Mouse (Mus musculus) forebrain, embryonic 12.5 days (tissue): ENCODE measurements around the gene Gm42372. TPM values are rescaled to one million over a fixed set of nuclear protein-coding genes. Genes with fewer than 3 reads are reported as not detected.
A peak's percentile ranks its signal among the peaks of the same experiment; 100 is the strongest.

Experiments used
- ATAC-seq: fragments of 200-750 bp; cut with Nextera tagmentation; 2 replicates; pipeline ENCODE4 v1.8.0; 2017; ENCODE audit warnings: moderate TSS enrichment; ENCODE audit not compliant: low FRiP score
- H3K27ac ChIP-seq: fragments of 300-500 bp; sonication (generic); 2 replicates; pipeline ENCODE4 v1.5.1; 2016; ENCODE audit warnings: mild to moderate bottlenecking
- H3K27me3 ChIP-seq: fragments of 300-500 bp; sonication (generic); 2 replicates; pipeline ENCODE4 v1.6.1; 2016; ENCODE audit warnings: mild to moderate bottlenecking
- H3K36me3 ChIP-seq: fragments of 300-500 bp; sonication (generic); replicated peaks from 2 replicates; pipeline ENCODE4 v1.6.1; 2016; ENCODE audit warnings: mild to moderate bottlenecking
- H3K4me1 ChIP-seq: fragments of 300-500 bp; sonication (generic); 2 replicates; pipeline ENCODE4 v1.6.1; 2016
- H3K4me2 ChIP-seq: fragments of 300-500 bp; sonication (generic); 2 replicates; pipeline ENCODE4 v1.6.1; 2016; ENCODE audit warnings: mild to moderate bottlenecking, moderate library complexity
- H3K4me3 ChIP-seq: fragments of 300-500 bp; sonication (generic); replicated peaks from 2 replicates; pipeline ENCODE4 v1.5.1; 2016; ENCODE audit warnings: mild to moderate bottlenecking
- H3K9ac ChIP-seq: fragments of 300-500 bp; sonication (generic); 2 replicates; pipeline ENCODE4 v1.6.1; 2016; ENCODE audit warnings: mild to moderate bottlenecking
- H3K9me3 ChIP-seq: fragments of 300-500 bp; sonication (generic); 2 replicates; pipeline ENCODE4 v1.6.1; 2016
- WGBS: fragments of 180-500 bp; shearing (Covaris S2); methylation state at CpG from one replicate; pipeline ENCODE4 v1.1.7; 2016; 5-methylcytosine and 5-hydroxymethylcytosine counted together
- polyA plus RNA-seq: library from polyadenylated mRNA; unstranded; fragments of >200 nt; fragmentation: Nextera tagmentation; extraction: Ambion mirVana; gene quantifications from 2 replicates; pipeline ENCODE4 v1.2.1, GENCODE M21; 2016

Gene Gm42372
- polyA plus RNA-seq, 1 experiment from 2014 or later, result 1.6 TPM

- Histone ChIP-seq H3K4me3 (no peak overlapping the region), H3K27ac (no peak overlapping the region), H3K4me2 (no peak overlapping the region), H3K36me3 (no peaks in the 10 kb centered on the region), H3K27me3 (no peaks in the 10 kb centered on the region), H3K9ac (no peak overlapping the region), H3K9me3 (peaks cover 5% of the 10 kb centered on the region; the same call in 1 of the 2 replicates), H3K4me1 (0 out of 2 replicates have a peak, but pooled peaks cover 3% of the 10 kb centered on the region)
- no peak for ATAC-seq
- 75% methylated on average over 6 of the region's 6 CpGs for WGBS
These were observed 8.9 kb upstream of the Gm42372 start for GRCm38 (mm10) chr7:16974018-16974417.

- Histone ChIP-seq H3K27ac (no peak overlapping the region), H3K4me3 (no peak overlapping the region), H3K36me3 (no peaks in the 10 kb centered on the region), H3K27me3 (no peaks in the 10 kb centered on the region), H3K9me3 (no peaks in the 10 kb centered on the region), H3K4me1 (peaks cover 12% of the 10 kb centered on the region), H3K4me2 (no peak overlapping the region), H3K9ac (no peak overlapping the region)
- no peak for ATAC-seq
- WGBS, result 63% methylated on average over 8 of the region's 8 CpGs
These were observed 6.6 kb upstream of the Gm42372 start for GRCm38 (mm10) chr7:16976298-16976697.

GRCm38 (mm10) chr7:16978173-16978572 is 4.7 kb upstream of the Gm42372 start:
- Histone ChIP-seq H3K36me3 (no peaks in the 10 kb centered on the region), H3K9me3 (no peaks in the 10 kb centered on the region), H3K27me3 (no peaks in the 10 kb centered on the region), H3K9ac (no peak overlapping the region), H3K4me1 (peaks cover 21% of the 10 kb centered on the region), H3K27ac (no peak overlapping the region), H3K4me3 (no peak overlapping the region), H3K4me2 (no peak overlapping the region)
- no peak for ATAC-seq
- 69% methylated on average over 6 of the region's 6 CpGs for WGBS

GRCm38 (mm10) chr7:16978593-16978992 is 4.3 kb upstream of the Gm42372 start:
- Histone ChIP-seq H3K4me2 (no peak overlapping the region), H3K27ac (no peak overlapping the region), H3K27me3 (no peaks in the 10 kb centered on the region), H3K9ac (no peak overlapping the region), H3K4me3 (no peak overlapping the region), H3K9me3 (no peaks in the 10 kb centered on the region), H3K4me1 (peaks cover 25% of the 10 kb centered on the region), H3K36me3 (no peaks in the 10 kb centered on the region)
- ATAC-seq, result no peak
- 84% methylated on average over 3 of the region's 3 CpGs for WGBS

GRCm38 (mm10) chr7:16980348-16980747 is 2.5 kb upstream of the Gm42372 start:
- peaks cover 30% of the 10 kb centered on the region for H3K4me1 ChIP-seq
- peak overlapping the region; percentile 47 for H3K4me2 ChIP-seq
- H3K27ac ChIP-seq, result peak overlapping the region; percentile 78
- H3K9ac ChIP-seq, result 0 out of 2 replicates have a peak overlapping the region, but pooled peaks have one; percentile 43
- 0 out of 2 replicates have a peak, but pooled peaks have one; percentile 15 for ATAC-seq
- 11% methylated on average over 12 of the region's 12 CpGs for WGBS
- no peaks in the 10 kb centered on the region for H3K27me3 ChIP-seq
- peak overlapping the region; percentile 21; the same call in 1 of the 2 replicates for H3K4me3 ChIP-seq
- H3K36me3 ChIP-seq, result peaks cover 2% of the 10 kb centered on the region; the same call in 1 of the 2 replicates
- no peaks in the 10 kb centered on the region for H3K9me3 ChIP-seq

GRCm38 (mm10) chr7:16987541-16988149 is 4.8 kb downstream of the Gm42372 start:
- H3K27me3 ChIP-seq, result no peaks in the 10 kb centered on the region
- no peak overlapping the region for H3K4me3 ChIP-seq
- H3K9ac ChIP-seq, result peak overlapping the region; percentile 22; the same call in 1 of the 2 replicates
- peaks cover 64% of the 10 kb centered on the region for H3K4me1 ChIP-seq
- peak overlapping the region; percentile 84 for H3K27ac ChIP-seq
- no peaks in the 10 kb centered on the region for H3K9me3 ChIP-seq
- H3K4me2 ChIP-seq, result peak overlapping the region; percentile 8; the same call in 1 of the 2 replicates
- peaks cover 5% of the 10 kb centered on the region; the same call in 1 of the 2 replicates for H3K36me3 ChIP-seq
- peak; percentile 55 for ATAC-seq
- 44% methylated on average over 7 of the region's 7 CpGs for WGBS

GRCm38 (mm10) chr7:16988405-16988804 is 5.5 kb downstream of the Gm42372 start:
- H3K4me1 ChIP-seq, result peaks cover 60% of the 10 kb centered on the region
- no peak overlapping the region for H3K9ac ChIP-seq
- H3K27me3 ChIP-seq, result no peaks in the 10 kb centered on the region
- ATAC-seq, result no peak; the same call in 1 of the 2 replicates
- H3K27ac ChIP-seq, result peak overlapping the region; percentile 84
- peaks cover 5% of the 10 kb centered on the region; the same call in 1 of the 2 replicates for H3K36me3 ChIP-seq
- 42% methylated on average over 3 of the region's 3 CpGs for WGBS
- no peaks in the 10 kb centered on the region for H3K9me3 ChIP-seq
- no peak overlapping the region for H3K4me2 ChIP-seq
- H3K4me3 ChIP-seq, result no peak overlapping the region

GRCm38 (mm10) chr7:16990006-16990744 is 7.3 kb downstream of the Gm42372 start:
- Histone ChIP-seq H3K27me3 (no peaks in the 10 kb centered on the region), H3K9ac (no peak overlapping the region), H3K9me3 (no peaks in the 10 kb centered on the region), H3K27ac (peak overlapping the region; percentile 88), H3K4me1 (peaks cover 67% of the 10 kb centered on the region), H3K36me3 (peaks cover 5% of the 10 kb centered on the region; the same call in 1 of the 2 replicates), H3K4me3 (no peak overlapping the region), H3K4me2 (peak overlapping the region; percentile 2; the same call in 1 of the 2 replicates)
- WGBS, result 39% methylated on average over 15 of the region's 15 CpGs
- ATAC-seq, result no peak

GRCm38 (mm10) chr7:16991681-16992450 is 9.0 kb downstream of the Gm42372 start:
- no peak overlapping the region for H3K9ac ChIP-seq
- H3K4me2 ChIP-seq, result peak overlapping the region; percentile 33
- H3K36me3 ChIP-seq, result no peaks in the 10 kb centered on the region
- no peaks in the 10 kb centered on the region for H3K27me3 ChIP-seq
- H3K27ac ChIP-seq, result peak overlapping the region; percentile 88
- peak; percentile 76 for ATAC-seq
- 55% methylated on average over 18 of the region's 18 CpGs for WGBS
- peaks cover 77% of the 10 kb centered on the region for H3K4me1 ChIP-seq
- no peaks in the 10 kb centered on the region for H3K9me3 ChIP-seq
- H3K4me3 ChIP-seq, result no peak overlapping the region

- peaks cover 75% of the 10 kb centered on the region for H3K4me1 ChIP-seq
- WGBS, result 98% methylated on average over 5 of the region's 5 CpGs
These were observed 9.5 kb downstream of the Gm42372 start, which contains the start of gene Ccdc8 for GRCm38 (mm10) chr7:16992451-16992807. Ccdc8 (plus strand) TSS chr7:16992708.

GRCm38 (mm10) chr7:16993651-16994399 is 10.9 kb downstream of the Gm42372 start:
- Histone ChIP-seq H3K9ac (peak overlapping the region; percentile 59), H3K4me2 (peak overlapping the region; percentile 63), H3K36me3 (peaks cover 12% of the 10 kb centered on the region; the same call in 1 of the 2 replicates), H3K27me3 (no peaks in the 10 kb centered on the region), H3K4me3 (peak overlapping the region; percentile 40), H3K9me3 (no peaks in the 10 kb centered on the region), H3K4me1 (peaks cover 63% of the 10 kb centered on the region), H3K27ac (peak overlapping the region; percentile 75)
- WGBS, result under 1% methylated on average over 26 of the region's 27 CpGs
- peak; percentile 83 for ATAC-seq

More at GRCm38 (mm10) chr7:16992451-16992807, 9.5 kb downstream of the Gm42372 start, which contains the start of gene Ccdc8:
- Histone ChIP-seq H3K36me3 (peaks cover 2% of the 10 kb centered on the region; the same call in 1 of the 2 replicates), H3K4me2 (peak within 1 kb of the TSS; percentile 63), H3K9me3 (no peaks in the 10 kb centered on the region), H3K27ac (peak within 1 kb of the TSS; percentile 88), H3K9ac (peak within 1 kb of the TSS; percentile 59; the same call in 1 of the 2 replicates), H3K27me3 (no peaks in the 10 kb centered on the region), H3K4me3 (peak within 1 kb of the TSS; percentile 40)
- no peak for ATAC-seq
